Mouse (Mus musculus) induced T-regulatory cell, adult 2 months (primary cell): ENCODE data around the gene Lelp1.

Experiments
- DNase-seq: peaks from one replicate; pipeline ENCODE4 v3.0.0-alpha.2; 2012; ENCODE audit warnings: low read depth

Gene Lelp1

DNA sequence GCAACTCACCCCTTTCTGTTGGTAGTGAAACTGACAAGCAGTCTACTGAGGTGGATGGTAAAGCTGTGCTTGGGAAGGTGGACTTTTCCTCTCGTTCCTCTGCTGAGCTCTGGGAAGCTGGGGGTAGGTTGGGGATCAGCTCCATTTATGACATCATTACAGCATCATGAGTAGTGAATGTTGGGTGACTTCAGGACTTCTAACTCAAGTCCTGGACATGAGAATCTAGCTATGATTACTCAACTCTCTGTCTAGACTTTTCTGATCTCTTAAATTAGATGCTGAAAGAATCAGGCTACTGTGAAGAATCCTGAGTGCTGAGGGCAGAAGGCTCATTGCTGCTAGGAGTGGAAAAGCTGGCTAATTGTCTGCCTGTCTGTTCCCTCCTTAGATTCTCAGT is at the start of gene Lelp1:
Gene Lelp1 (minus strand): TSS at position 101 of the 400 bp plus-strand sequence.
- no peak for DNase-seq

- no peak for DNase-seq
These were observed 34.3 kb upstream of the Lelp1 start for GRCm38 (mm10) chr3:92176880-92177279.

- DNase-seq: no peak
These were observed 27.3 kb upstream of the Lelp1 start for GRCm38 (mm10) chr3:92169847-92170246.

- peak; percentile 49 for DNase-seq
These were observed 10.8 kb upstream of the Lelp1 start for GRCm38 (mm10) chr3:92153322-92153721.

DNA sequence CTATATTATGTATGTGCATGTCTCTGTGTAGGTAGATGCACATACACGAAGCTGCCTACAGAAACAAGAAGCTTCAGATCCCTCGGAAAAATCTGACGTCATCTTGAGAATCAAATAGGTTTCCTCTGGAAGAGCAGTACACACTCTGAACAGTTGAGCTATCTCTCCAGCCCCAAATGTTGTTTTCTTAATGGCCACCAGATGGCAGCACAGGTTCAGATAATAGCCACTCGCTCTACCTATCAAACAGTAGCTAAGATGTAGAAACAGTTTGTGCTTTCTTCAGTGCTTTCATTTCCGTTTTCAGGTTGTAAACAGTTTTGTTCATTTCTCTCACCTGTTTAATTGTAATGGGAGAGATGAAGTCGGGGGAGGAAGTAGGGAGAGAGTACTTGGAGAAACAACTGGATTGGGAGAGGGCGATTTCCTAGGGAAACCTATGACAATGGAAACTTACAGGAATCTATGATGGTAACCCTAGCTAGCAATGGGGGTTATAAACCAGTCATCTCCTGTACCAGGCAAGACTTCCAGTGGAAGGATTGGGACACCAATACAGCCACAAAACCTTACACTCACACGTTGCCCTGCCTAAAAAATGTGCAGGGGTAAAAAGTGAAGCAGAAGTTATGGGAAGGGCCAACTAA is 8.2 kb upstream of the Lelp1 start:
- peak; percentile 61 for DNase-seq

GRCm38 (mm10) chr3:92147913-92148312 is 5.4 kb upstream of the Lelp1 start:
- DNase-seq: no peak

- DNase-seq: no peak
These were observed 4.9 kb upstream of the Lelp1 start for GRCm38 (mm10) chr3:92147420-92147819.

DNA sequence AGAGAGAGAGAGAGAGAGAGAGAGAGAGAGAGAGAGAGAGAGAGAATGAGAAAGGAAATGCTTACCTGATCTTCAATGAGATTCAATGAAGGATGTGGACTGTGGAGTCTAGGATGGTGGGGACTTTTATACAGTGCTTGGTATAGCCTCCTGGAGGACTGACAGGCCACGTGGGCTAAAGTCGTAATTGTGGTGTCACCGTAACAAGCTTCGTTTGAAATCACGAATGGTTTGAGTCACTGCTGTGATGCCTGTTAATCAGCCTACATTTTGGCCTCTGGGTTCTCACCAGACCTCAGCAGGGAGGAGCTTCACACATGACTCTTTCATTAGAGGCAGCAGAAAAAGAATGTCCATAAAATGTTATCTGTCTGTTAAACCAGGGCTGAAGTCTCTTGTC is 18.7 kb downstream of the Lelp1 start, which contains the start of gene Prr9:
Gene Prr9 (minus strand): TSS at position 101 of the 400 bp plus-strand sequence.
- no peak for DNase-seq

DNA sequence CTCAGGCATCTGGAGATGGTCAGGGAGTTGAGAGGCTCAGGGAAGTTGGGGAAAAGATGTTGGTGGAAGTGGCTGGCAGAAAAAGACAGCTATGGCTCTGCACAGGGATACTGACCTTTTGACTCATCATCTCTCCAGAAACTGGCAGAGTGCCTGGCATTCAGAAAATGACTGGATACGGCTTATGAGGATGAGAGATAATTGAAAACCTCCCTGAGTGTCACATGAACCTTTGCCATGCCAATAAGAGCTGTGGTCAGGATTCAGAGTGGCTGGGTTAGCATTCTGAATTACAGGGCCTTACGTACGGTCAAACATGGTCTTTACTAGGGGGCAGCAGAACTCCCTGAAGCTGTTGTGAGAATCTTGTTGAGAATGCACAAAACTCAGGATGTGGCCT is 21.6 kb downstream of the Lelp1 start:
- DNase-seq: no peak

DNA sequence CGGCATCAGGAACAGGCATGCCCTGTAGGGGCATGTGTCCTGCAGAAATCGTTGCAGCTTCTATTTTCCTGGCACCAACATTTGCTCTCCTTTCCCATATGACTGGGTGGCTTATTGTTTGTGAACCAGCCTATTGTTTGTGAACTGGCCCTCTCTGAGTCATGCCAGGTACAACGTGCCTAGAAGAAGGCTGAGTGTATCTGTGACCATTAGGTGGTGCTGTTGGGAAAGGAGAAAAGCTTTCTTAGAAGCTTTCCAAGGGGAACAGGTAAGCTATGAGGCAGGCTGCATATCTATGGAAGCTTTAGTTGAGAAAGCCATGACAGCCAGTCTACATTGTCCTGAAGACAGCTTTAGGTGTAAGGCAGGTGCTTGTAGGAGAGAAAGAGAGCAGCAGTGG is 24.6 kb downstream of the Lelp1 start:
- no peak for DNase-seq

DNA sequence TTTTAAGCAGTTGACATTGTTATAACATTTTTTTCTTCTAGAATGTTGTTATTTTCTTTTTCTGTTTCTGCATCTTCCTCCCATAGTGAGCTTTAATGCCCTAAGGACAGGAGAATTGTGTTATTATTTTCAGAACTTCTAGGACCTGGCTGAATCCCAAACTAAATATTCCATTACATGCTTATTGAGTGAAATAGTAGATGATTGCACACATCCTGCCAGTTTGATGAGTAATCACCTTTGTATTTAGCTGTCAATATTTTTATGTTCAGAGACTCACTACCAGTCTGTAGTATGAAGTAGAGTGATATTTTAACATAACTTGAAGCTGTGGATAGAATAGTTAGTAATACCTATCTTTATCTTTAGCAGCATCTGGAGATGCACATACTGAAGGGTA is 31.0 kb downstream of the Lelp1 start:
- DNase-seq: no peak

DNA sequence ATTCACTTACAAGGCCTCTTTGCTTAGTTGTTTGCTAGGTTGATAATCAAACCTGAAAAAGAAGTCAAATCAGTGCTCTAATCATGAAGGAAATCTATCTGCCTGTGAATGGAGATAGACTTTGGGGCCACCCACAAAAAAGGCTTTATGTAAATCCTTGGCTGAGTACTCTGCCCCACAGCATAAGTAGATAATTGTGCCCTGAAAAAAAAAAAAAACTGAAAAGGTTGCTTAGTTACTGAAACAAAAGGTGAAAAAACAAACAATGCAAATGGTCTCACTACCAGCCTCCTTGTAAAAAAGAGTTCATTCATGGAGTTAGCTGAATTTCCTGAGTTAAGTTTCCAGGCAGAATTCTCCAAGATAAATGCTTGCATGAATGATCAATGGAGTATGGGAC is 31.8 kb downstream of the Lelp1 start:
- no peak for DNase-seq

DNA sequence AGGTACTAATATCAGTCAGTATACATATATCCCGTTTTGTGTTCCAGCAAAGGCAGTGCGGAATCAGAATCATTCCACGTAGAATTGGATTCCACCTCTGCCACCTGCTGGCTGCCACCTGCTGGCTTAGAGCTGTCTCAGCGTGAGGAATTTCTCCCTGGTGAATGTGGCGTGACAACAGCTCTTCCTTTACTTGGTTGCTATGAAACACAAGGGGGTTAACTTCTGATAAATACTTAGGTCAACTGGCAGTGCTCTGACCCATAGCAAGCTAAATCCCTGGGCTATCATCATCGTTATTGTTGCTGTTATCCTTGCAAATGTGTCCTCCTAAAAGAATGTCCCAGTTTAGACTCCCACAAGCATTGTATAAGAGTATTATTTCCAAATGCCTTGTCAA is 36.0 kb downstream of the Lelp1 start:
- DNase-seq: no peak
